16 mouse cellular contexts compared by ENCODE assay signal in genomic region chr6:82455245-82455644, GRCm38 (mm10). TPM values are rescaled to one million over a fixed set of nuclear protein-coding genes. Genes with fewer than 3 reads are reported as not detected.
A peak's percentile ranks its signal among the peaks of the same experiment; 100 is the strongest.
DNase-seq lines count a peak whose midpoint lies in the region; ATAC-seq lines count a peak whose summit lies in the region.
"Had no signal": no experiment of that assay in that cellular context is flagged by ENCODE, and none has a peak within 500 bp of the region (broad histone marks: within the 10 kb centered on the region; RNA-seq: fewer than 3 reads in every experiment).

No protein-coding gene starts in this region.

- no peaks in the 10 kb centered on the region for H3K9me3 ChIP-seq in lung, embryonic 16.5 days (ENCODE audit: control insufficient read depth, low read length)
- no peaks in the 10 kb centered on the region for H3K9me3 ChIP-seq in stomach, embryonic 15.5 days
- H3K9me3 ChIP-seq: neural tube, embryonic 15.5 days had no signal

- peaks cover 4% of the 10 kb centered on the region; the same call in 1 of the 2 replicates for H3K4me1 ChIP-seq in lung, embryonic 16.5 days (replicated peaks; ENCODE audit: control insufficient read depth, insufficient read depth, low read length)
- 0 out of 2 replicates have a peak, but pooled peaks cover 4% of the 10 kb centered on the region for H3K4me1 ChIP-seq in stomach, embryonic 15.5 days

- H3K4me2 ChIP-seq in lung, embryonic 16.5 days (ENCODE audit: low read depth, low read length) = no peak overlapping the region
- H3K4me2 ChIP-seq in stomach, embryonic 15.5 days = no peak overlapping the region
- H3K4me2 ChIP-seq: neural tube, embryonic 15.5 days had no signal

- no peaks in the 10 kb centered on the region for H3K27me3 ChIP-seq in lung, embryonic 16.5 days (ENCODE audit: control insufficient read depth, insufficient read depth, low read depth, low read length)
- H3K27me3 ChIP-seq in stomach, embryonic 15.5 days (replicated peaks) = no peaks in the 10 kb centered on the region
- H3K27me3 ChIP-seq: neural tube, embryonic 15.5 days had no signal

- peak; percentile 2 to 3 for DNase-seq in heart, postnatal 10 days
- no peak for DNase-seq in heart, postnatal 36 days
- DNase-seq in lung, adult 18-20 months = no peak
- DNase-seq in hindlimb bud, embryonic 11.5 days (ENCODE audit: extremely low spot score, low read depth, low spot score) = peak; percentile 88
- DNase-seq in ovary, postnatal 10 days (ENCODE audit: low spot score) = no peak
- DNase-seq: adrenal gland, postnatal 14 days; cerebellum, postnatal 10 days; gastrocnemius, postnatal 36 days; thymus, adult 18-20 months had no signal

- peak; percentile 84 for ATAC-seq in lung, embryonic 16.5 days (ENCODE audit: low read depth)
- ATAC-seq in stomach, embryonic 15.5 days (ENCODE audit: insufficient read depth, low FRiP score, low read depth) = no peak; the same call in 1 of the 2 replicates

- H3K4me3 ChIP-seq in lung, embryonic 16.5 days (ENCODE audit: low read length) = no peak overlapping the region
- H3K4me3 ChIP-seq in stomach, embryonic 15.5 days (replicated peaks) = no peak overlapping the region
- H3K4me3 ChIP-seq: erythroblast, embryonic 14.5 days; neural tube, embryonic 15.5 days had no signal

- intact Hi-C loops in heart, postnatal 10 days (cut with DNase I) = no loop called here
- intact Hi-C loops in heart, postnatal 36 days (cut with DNase I) = no loop called here

- H3K36me3 ChIP-seq in lung, embryonic 16.5 days (ENCODE audit: control insufficient read depth, insufficient read depth, low read length) = no peaks in the 10 kb centered on the region
- no peaks in the 10 kb centered on the region for H3K36me3 ChIP-seq in stomach, embryonic 15.5 days
- H3K36me3 ChIP-seq: neural tube, embryonic 15.5 days had no signal

- 30% methylated on average over 3 of the region's 3 CpGs for WGBS in lung, embryonic 16.5 days
- WGBS in stomach, embryonic 15.5 days = 39% methylated on average over 3 of the region's 3 CpGs

- no peak overlapping the region for H3K9ac ChIP-seq in lung, embryonic 16.5 days (ENCODE audit: low read length)
- H3K9ac ChIP-seq in stomach, embryonic 15.5 days = no peak overlapping the region
- H3K9ac ChIP-seq: neural tube, embryonic 15.5 days had no signal

- H3K27ac ChIP-seq in lung, embryonic 16.5 days (ENCODE audit: low read length) = no peak overlapping the region
- peak overlapping the region; percentile 52 for H3K27ac ChIP-seq in stomach, embryonic 15.5 days
- H3K27ac ChIP-seq: neural tube, embryonic 15.5 days had no signal

RNA-seq across cellular contexts. Expression of gene Tacr1, which starts 53.1 kb away (rescaled TPM):
- not detected for total RNA-seq in heart, postnatal 10 days (2021)
- total RNA-seq in heart, postnatal 36 days (2021) = not detected
- 0.50 and 0.75 TPM in 2 replicates for polyA plus RNA-seq in lung, embryonic 16.5 days (2015; fragmentation: Nextera tagmentation; extraction: Ambion mirVana)
- polyA plus RNA-seq in stomach, embryonic 15.5 days (2015; fragmentation: Nextera tagmentation; extraction: Ambion mirVana) = 2.3 and 2.8 TPM in 2 replicates
- total RNA-seq: adrenal gland, postnatal 14 days; gastrocnemius, postnatal 36 days; MEL had no signal
- polyA plus RNA-seq: erythroblast, embryonic 14.5 days; heart, postnatal 0 days; liver, embryonic 16.5 days had no signal

Comparison
In these comparisons a context has a peak if more than half of its experiments do, and no peak if none do; other contexts are left out.
1. DNase-seq: peak in heart, postnatal 10 days (2 of 2) and hindlimb bud, embryonic 11.5 days (single experiment); none in heart, postnatal 36 days (0 of 2), lung, adult 18-20 months (0 of 2) and ovary, postnatal 10 days (single experiment).